Mouse (Mus musculus) CH12.LX (cell line): ENCODE results near the gene Ilf2. TPM values are rescaled to one million over a fixed set of nuclear protein-coding genes. Genes with fewer than 3 reads are reported as not detected.

Experiments
- DNase-seq: peaks from one replicate; pipeline ENCODE4 v3.0.0-alpha.2; 2013; ENCODE audit errors: extremely low read depth
- H3K27ac ChIP-seq: 2 replicates; pipeline ENCODE4 v1.5.1; 2012; ENCODE audit warnings: low read depth, mild to moderate bottlenecking, control low read depth, moderate library complexity; ENCODE audit not compliant: insufficient read depth
- H3K27me3 ChIP-seq: replicated peaks from 2 replicates; pipeline ENCODE3; 2012; ENCODE audit warnings: inconsistent platforms
- H3K36me3 ChIP-seq, 2 experiments: replicated peaks in 1 of 2; 2 replicates each; pipeline versions ENCODE3 to v1.6.1; 2012; ENCODE audit warnings: inconsistent platforms in 1 of 2, low read length in 1 of 2, mild to moderate bottlenecking in 1 of 2, mixed read lengths in 1 of 2, moderate library complexity in 1 of 2; ENCODE audit not compliant: control insufficient read depth in 1 of 2, insufficient read depth in 1 of 2
- H3K4me1 ChIP-seq, 2 experiments: 2 replicates each; pipeline ENCODE4 v1.6.1; 2012; ENCODE audit warnings: inconsistent platforms in 1 of 2, moderate library complexity in 1 of 2; ENCODE audit not compliant: insufficient read depth in 2 of 2, control insufficient read depth in 1 of 2
- H3K4me2 ChIP-seq: 2 replicates; pipeline ENCODE4 v1.6.1; 2012; ENCODE audit warnings: low read depth, mild to moderate bottlenecking, control low read depth; ENCODE audit not compliant: poor library complexity, insufficient read depth, severe bottlenecking
- H3K4me3 ChIP-seq, 3 experiments: fragments of 150-350 bp in 1 of 3; sonication (generic) in 1 of 3; replicated peaks in 1 of 3; 2 replicates each; pipeline versions ENCODE3 to v1.5.1; 2011 to 2012; ENCODE audit warnings: low read depth in 2 of 3, low read length in 2 of 3, mild to moderate bottlenecking in 2 of 3, moderate library complexity in 2 of 3, control low read depth in 1 of 3, improper control_type of control experiment in 1 of 3, inconsistent platforms in 1 of 3, mixed read lengths in 1 of 3; ENCODE audit not compliant: poor library complexity in 1 of 3
- H3K79me2 ChIP-seq: replicated peaks from 2 replicates; pipeline ENCODE4 v1.6.1; 2012; ENCODE audit warnings: mild to moderate bottlenecking, moderate library complexity; ENCODE audit not compliant: control insufficient read depth, poor library complexity, insufficient read depth, severe bottlenecking; ENCODE audit errors: extremely low read depth
- H3K9ac ChIP-seq: 2 replicates; pipeline ENCODE4 v1.6.1; 2012; ENCODE audit warnings: low read depth, mild to moderate bottlenecking, control low read depth, moderate library complexity; ENCODE audit not compliant: insufficient read depth
- H3K9me3 ChIP-seq: replicated peaks from 2 replicates; pipeline ENCODE3; 2012; ENCODE audit warnings: low read length, inconsistent platforms, mixed read lengths
- CHD2 ChIP-seq: IDR thresholded peaks from 2 replicates; pipeline ENCODE4 v1.6.1; 2011; ENCODE audit warnings: low read length, improper control_type of control experiment
- CTCF ChIP-seq, 2 experiments: IDR thresholded peaks in 1 of 2; conservative IDR thresholded peaks in 1 of 2; 2 replicates each; pipeline ENCODE4 v1.5.1; 2011 to 2012; ENCODE audit warnings: low read depth in 2 of 2, low read length in 2 of 2, improper control_type of control experiment in 1 of 2, inconsistent platforms in 1 of 2, mild to moderate bottlenecking in 1 of 2, moderate library complexity in 1 of 2
- E2F4 ChIP-seq: IDR thresholded peaks from 2 replicates; pipeline ENCODE4 v1.6.1; 2011; ENCODE audit warnings: low read depth, low read length, improper control_type of control experiment; ENCODE audit not compliant: insufficient replicate concordance
- ELF1 ChIP-seq: IDR thresholded peaks from 2 replicates; pipeline ENCODE4 v1.6.1; 2014; ENCODE audit warnings: low read depth, mild to moderate bottlenecking, inconsistent platforms, low read length, improper control_type of control experiment
- ETS1 ChIP-seq: conservative IDR thresholded peaks from 2 replicates; pipeline ENCODE4 v1.6.1; 2012; ENCODE audit warnings: low read depth, mild to moderate bottlenecking, inconsistent platforms, low read length, improper control_type of control experiment, moderate library complexity
- GABPA ChIP-seq: IDR thresholded peaks from 2 replicates; pipeline ENCODE4 v1.6.1; 2012; ENCODE audit warnings: low read depth, low read length, improper control_type of control experiment, inconsistent platforms; ENCODE audit not compliant: insufficient replicate concordance
- HCFC1 ChIP-seq: IDR thresholded peaks from 2 replicates; pipeline ENCODE4 v1.6.1; 2012; ENCODE audit warnings: low read depth, mild to moderate bottlenecking, inconsistent platforms, low read length, improper control_type of control experiment
- IRF4 ChIP-seq: IDR thresholded peaks from 2 replicates; pipeline ENCODE4 v1.6.1; 2014; ENCODE audit warnings: low read depth, mild to moderate bottlenecking, inconsistent platforms, low read length, improper control_type of control experiment
- JUN ChIP-seq: IDR thresholded peaks from 2 replicates; pipeline ENCODE4 v1.6.1; 2011; ENCODE audit warnings: low read depth, mild to moderate bottlenecking, low read length, improper control_type of control experiment, moderate library complexity; ENCODE audit not compliant: insufficient read depth
- KAT2A ChIP-seq: IDR thresholded peaks from 2 replicates; pipeline ENCODE4 v1.6.1; 2012; ENCODE audit warnings: low read length, improper control_type of control experiment, inconsistent platforms; ENCODE audit not compliant: insufficient replicate concordance
- MAFK ChIP-seq: IDR thresholded peaks from 2 replicates; pipeline ENCODE4 v1.6.1; 2011; ENCODE audit warnings: low read length, improper control_type of control experiment; ENCODE audit not compliant: insufficient replicate concordance
- MAX ChIP-seq: IDR thresholded peaks from 2 replicates; pipeline ENCODE4 v1.6.1; 2011; ENCODE audit warnings: low read length, improper control_type of control experiment
- MXI1 ChIP-seq: IDR thresholded peaks from 2 replicates; pipeline ENCODE4 v1.6.1; 2011; ENCODE audit warnings: mild to moderate bottlenecking, low read depth, low read length, improper control_type of control experiment
- MYC ChIP-seq: IDR thresholded peaks from 2 replicates; pipeline ENCODE4 v1.6.1; 2011; ENCODE audit warnings: low read depth, mild to moderate bottlenecking, improper control_type of control experiment, low read length
- NELFE ChIP-seq: IDR thresholded peaks from 2 replicates; pipeline ENCODE4 v1.6.1; 2011; ENCODE audit warnings: low read depth, low read length, improper control_type of control experiment
- NRF1 ChIP-seq: IDR thresholded peaks from 2 replicates; pipeline ENCODE4 v1.6.1; 2014; ENCODE audit warnings: low read depth, mild to moderate bottlenecking, inconsistent platforms, low read length, improper control_type of control experiment, moderate library complexity
- POLR2A ChIP-seq: IDR thresholded peaks from 2 replicates; pipeline ENCODE4 v1.6.1; 2011; ENCODE audit warnings: low read depth, mild to moderate bottlenecking, improper control_type of control experiment, low read length
- POLR2AphosphoS2 ChIP-seq: IDR thresholded peaks from 2 replicates; pipeline ENCODE4 v1.6.1; 2011; ENCODE audit warnings: low read depth, low read length, improper control_type of control experiment
- SIN3A ChIP-seq: IDR thresholded peaks from 2 replicates; pipeline ENCODE4 v1.6.1; 2012; ENCODE audit warnings: low read length, improper control_type of control experiment, inconsistent platforms
- TBP ChIP-seq: conservative IDR thresholded peaks from 2 replicates; pipeline ENCODE4 v1.6.1; 2011; ENCODE audit warnings: low read depth, low read length, improper control_type of control experiment
- TCF12 ChIP-seq: IDR thresholded peaks from 2 replicates; pipeline ENCODE4 v1.6.1; 2014; ENCODE audit warnings: low read depth, mild to moderate bottlenecking, inconsistent platforms, low read length, improper control_type of control experiment
- UBTF ChIP-seq: IDR thresholded peaks from 2 replicates; pipeline ENCODE4 v1.6.1; 2012; ENCODE audit warnings: low read depth, mild to moderate bottlenecking, inconsistent platforms, low read length, improper control_type of control experiment, moderate library complexity
- USF1 ChIP-seq: IDR thresholded peaks from 2 replicates; pipeline ENCODE4 v1.6.1; 2014; ENCODE audit warnings: low read depth, mild to moderate bottlenecking, inconsistent platforms, low read length, improper control_type of control experiment
- USF2 ChIP-seq: conservative IDR thresholded peaks from 2 replicates; pipeline ENCODE4 v1.6.1; 2011; ENCODE audit warnings: low read depth, low read length, improper control_type of control experiment
- ZKSCAN1 ChIP-seq: IDR thresholded peaks from 2 replicates; pipeline ENCODE4 v1.6.1; 2012; ENCODE audit warnings: low read depth, inconsistent platforms, low read length, improper control_type of control experiment, borderline replicate concordance
- ZMIZ1 ChIP-seq: IDR thresholded peaks from 2 replicates; pipeline ENCODE4 v1.6.1; 2012; ENCODE audit warnings: low read depth, mild to moderate bottlenecking, inconsistent platforms, low read length, improper control_type of control experiment
- dilution Hi-C: fragments of 300-500 bp; cut with MboI; formaldehyde crosslinking; loops from 2 replicates; pipeline ENCODE4 v1.14.3; 2020; ENCODE audit warnings: low sequenced_read_pairs; ENCODE audit not compliant: extremely low pct_unique_long_range_greater_than_20kb, extremely low pct_ligation_motif_present
- in situ Hi-C: fragments of 300-500 bp; cut with MboI; formaldehyde crosslinking; loops from 3 replicates; pipeline ENCODE4 v1.14.3; 2019; ENCODE audit warnings: low sequenced_read_pairs, low pct_ligation_motif_present, low pct_unique_long_range_greater_than_20kb, mixed read lengths
- polyA plus RNA-seq: library from polyadenylated mRNA; unstranded; fragments of >175 nt; gene quantifications from 2 replicates; pipeline ENCODE4 v1.2.1, GENCODE M21; 2012; ENCODE audit warnings: low read depth; ENCODE audit not compliant: insufficient read length
- total RNA-seq, 2 experiments: library from RNA; depleted of rRNA; stranded (reverse); fragments of 300-350 nt in 1 of 2; fragments of >200 nt in 1 of 2; gene quantifications; 2 replicates each; pipeline ENCODE4 v1.2.3; 2012 to 2014

The Ilf2 gene
- total RNA-seq (2012; rRNA removed), result 120 and 148 TPM in 2 replicates
- total RNA-seq (2014; rRNA removed), result 182 and 208 TPM in 2 replicates
- 197 and 199 TPM in 2 replicates for polyA plus RNA-seq

- Histone ChIP-seq H3K79me2 (peaks cover 34% of the 10 kb centered on the region), H3K4me2 (peak within 1 kb of the TSS; percentile 98), H3K4me3 (peak within 1 kb of the TSS; percentile 76 to 89 (median 89)), H3K27ac (no peak within 1 kb of the TSS), H3K9me3 (no peaks in the 10 kb centered on the region), H3K4me1 (peaks cover 2 to 18% of the 10 kb centered on the region in 2 experiments; a peak in 2 of 4 replicates), H3K9ac (peak within 1 kb of the TSS; percentile 76), H3K36me3 (peaks cover 11 to 31% of the 10 kb centered on the region in 2 experiments), H3K27me3 (no peaks in the 10 kb centered on the region)
- DNase-seq, result peak; percentile 97
- dilution Hi-C loops (no loop called here), in situ Hi-C loops (no loop called here)
- TF ChIP-seq NELFE (peak; percentile 93), SIN3A (peak; percentile 82), MYC (0 out of 2 replicates have a peak, but pooled peaks have one; percentile 54), ELF1 (peak; percentile 98), NRF1 (peak; percentile 76), TCF12 (peak; percentile 81), CTCF (conservative IDR thresholded peaks at IDR 0.05 in 1 of 2, IDR thresholded peaks at IDR 0.05 in 1 of 2; ENCODE audit: low read depth in 2 of 2, low read length in 2 of 2) (peak in 1 of 2 experiments; percentile 59; a peak in 2 of 4 replicates), USF1 (no peak), CHD2 (peak; percentile 90), MAX (peak; percentile 43; the same call in 1 of the 2 replicates), USF2 (no peak), HCFC1 (peak; percentile 80), JUN (no peak), POLR2AphosphoS2 (0 out of 2 replicates have a peak, but pooled peaks have one; percentile 49), ZKSCAN1 (no peak), GABPA (no peak), E2F4 (peak; percentile 78; the same call in 1 of the 2 replicates), ZMIZ1 (peak; percentile 73; the same call in 1 of the 2 replicates), UBTF (no peak), IRF4 (peak; percentile 38; the same call in 1 of the 2 replicates), ETS1 (no peak), POLR2A (peak; percentile 96), TBP (peak; percentile 100), MAFK (peak; percentile 93), KAT2A (peak; percentile 89; the same call in 1 of the 2 replicates), MXI1 (peak; percentile 67)
These were observed at the start of gene Ilf2 for GRCm38 (mm10) chr3:90475831-90476611. Gene Ilf2, plus strand, starts transcription at chr3:90476126.
